Mouse (Mus musculus): Measurements from ENCODE around the gene Sfswap. TPM values are rescaled to one million over a fixed set of nuclear protein-coding genes. Genes with fewer than 3 reads are reported as not detected.

Gene Sfswap
- total and polyA plus RNA-seq, 3 experiments = 38.5 to 74.7 TPM; not detected in 1

DNA sequence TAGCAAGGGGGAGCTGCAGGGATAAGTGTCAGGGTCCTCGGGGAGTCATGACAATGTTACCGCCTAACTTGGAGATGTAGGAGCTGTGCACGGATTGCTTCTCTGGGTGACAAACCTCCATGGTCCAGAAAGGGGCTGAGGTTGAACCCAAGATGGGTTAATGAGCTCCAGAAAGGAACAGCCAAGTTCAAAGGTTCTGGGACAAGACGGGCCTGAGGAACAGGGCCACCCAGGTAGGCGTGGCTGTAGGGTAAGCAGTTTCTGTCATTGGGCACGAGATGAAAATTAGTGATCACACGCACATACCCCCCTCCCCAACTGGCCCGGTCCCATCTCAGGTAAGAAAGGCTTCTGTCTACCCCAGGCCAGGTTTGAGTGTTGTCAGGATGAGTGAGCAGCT, 106.5 kb downstream of the Sfswap start:
- H3K4me3 ChIP-seq (ENCODE audit: control insufficient read depth in 1 of 2, insufficient read depth in 1 of 2, low read depth in 2 of 2, low read length in 2 of 2) = no peak overlapping the region
- H3K4me1 ChIP-seq (ENCODE audit: control insufficient read depth in 1 of 2, insufficient read depth in 2 of 2, low read length in 2 of 2) = no peaks in the 10 kb centered on the region
- no peak for DNase-seq (ENCODE audit: low read depth, low spot score)
- no peaks in the 10 kb centered on the region for H3K79me2 ChIP-seq (ENCODE audit: control insufficient read depth, insufficient read depth, low read length, poor library complexity)
- no peaks in the 10 kb centered on the region for H3K36me3 ChIP-seq (ENCODE audit: control insufficient read depth in 1 of 2, insufficient read depth in 2 of 2, low read length in 2 of 2)
- no peak for TF ChIP-seq USF1 (IDR thresholded peaks at IDR 0.05; ENCODE audit: low read depth, low read length)
- no peak for TF ChIP-seq MAX (IDR thresholded peaks at IDR 0.05; ENCODE audit: low read length)
- TF ChIP-seq POLR2AphosphoS2 (IDR thresholded peaks at IDR 0.05; ENCODE audit: low read length) = no peak
- no peak for TF ChIP-seq SMC3 (IDR thresholded peaks at IDR 0.05; ENCODE audit: low read depth, low read length)
- no peak for TF ChIP-seq CHD1 (IDR thresholded peaks at IDR 0.05; ENCODE audit: low read depth, low read length)
- no peak for TF ChIP-seq MXI1 (IDR thresholded peaks at IDR 0.05; ENCODE audit: low read depth, low read length)
- TF ChIP-seq TAL1 (IDR thresholded peaks at IDR 0.05; ENCODE audit: low read length) = no peak
- TF ChIP-seq ZC3H11A (IDR thresholded peaks at IDR 0.05; ENCODE audit: low read depth, low read length) = no peak
- no peaks in the 10 kb centered on the region for H3K27me3 ChIP-seq (ENCODE audit: control insufficient read depth in 1 of 2, insufficient read depth in 2 of 2, low read length in 2 of 2)
- H3K27ac ChIP-seq (ENCODE audit: control insufficient read depth, low read depth, low read length) = no peak overlapping the region
- H3K9ac ChIP-seq (ENCODE audit: control insufficient read depth, low read depth, low read length, poor library complexity, severe bottlenecking) = no peak overlapping the region
- no peaks in the 10 kb centered on the region for H3K9me3 ChIP-seq (replicated peaks; ENCODE audit: insufficient read depth, low read length)

DNA sequence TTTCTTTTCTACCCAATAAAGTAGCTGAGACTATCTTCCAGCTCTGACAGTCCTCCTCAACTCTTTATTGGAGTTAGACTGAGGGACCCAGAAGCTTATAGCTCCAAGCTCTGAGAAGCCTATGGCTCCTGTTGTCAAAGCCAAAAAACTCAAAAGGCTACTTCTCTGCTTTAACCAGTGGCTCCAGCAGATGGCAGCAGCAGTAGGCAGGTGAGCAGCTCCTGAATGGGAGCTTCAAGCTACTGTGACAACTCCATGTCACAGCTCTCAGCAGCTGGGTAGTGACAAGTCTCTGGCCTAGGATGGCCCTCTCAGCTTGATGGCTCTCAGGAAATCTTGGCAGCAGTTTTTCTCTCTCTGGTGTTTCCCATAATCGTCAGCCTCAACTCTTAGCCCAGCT, 110.0 kb downstream of the Sfswap start:
- Histone ChIP-seq H3K27me3 (ENCODE audit: control insufficient read depth in 1 of 2, insufficient read depth in 2 of 2, low read length in 2 of 2) (peaks cover 0 to 4% of the 10 kb centered on the region in 2 experiments; a peak in 2 of 4 replicates), H3K4me1 (ENCODE audit: control insufficient read depth in 1 of 2, insufficient read depth in 2 of 2, low read length in 2 of 2) (no peaks in the 10 kb centered on the region), H3K9me3 (replicated peaks; ENCODE audit: insufficient read depth, low read length) (no peaks in the 10 kb centered on the region), H3K36me3 (ENCODE audit: control insufficient read depth in 1 of 2, insufficient read depth in 2 of 2, low read length in 2 of 2) (no peaks in the 10 kb centered on the region), H3K27ac (ENCODE audit: control insufficient read depth, low read depth, low read length) (no peak overlapping the region), H3K9ac (ENCODE audit: control insufficient read depth, low read depth, low read length, poor library complexity, severe bottlenecking) (no peak overlapping the region), H3K4me3 (ENCODE audit: control insufficient read depth in 1 of 2, insufficient read depth in 1 of 2, low read depth in 2 of 2, low read length in 2 of 2) (no peak overlapping the region), H3K79me2 (ENCODE audit: control insufficient read depth, insufficient read depth, low read length, poor library complexity) (no peaks in the 10 kb centered on the region)
- DNase-seq (ENCODE audit: low read depth, low spot score) = peak; percentile 80
- TF ChIP-seq CHD1 (IDR thresholded peaks at IDR 0.05; ENCODE audit: low read depth, low read length) (no peak), USF1 (IDR thresholded peaks at IDR 0.05; ENCODE audit: low read depth, low read length) (no peak), MYB (IDR thresholded peaks at IDR 0.05; ENCODE audit: low read depth, low read length) (no peak), E2F4 (IDR thresholded peaks at IDR 0.05; ENCODE audit: borderline replicate concordance, low read depth, low read length) (no peak), ETS1 (IDR thresholded peaks at IDR 0.05; ENCODE audit: low read depth, low read length) (no peak), USF2 (IDR thresholded peaks at IDR 0.05; ENCODE audit: borderline replicate concordance in 1 of 2, insufficient read depth in 1 of 2, low read depth in 1 of 2, low read length in 2 of 2) (no peak), TBP (IDR thresholded peaks at IDR 0.05; ENCODE audit: low read depth, low read length) (0 out of 2 replicates have a peak, but pooled peaks have one; percentile 15), MXI1 (IDR thresholded peaks at IDR 0.05; ENCODE audit: low read depth, low read length) (no peak), HCFC1 (IDR thresholded peaks at IDR 0.05; ENCODE audit: low read depth, low read length) (no peak), GATA1 (IDR thresholded peaks at IDR 0.05; ENCODE audit: low read depth, low read length) (no peak), CTCF (IDR thresholded peaks at IDR 0.05 in 2 of 3, conservative IDR thresholded peaks at IDR 0.05 in 1 of 3; ENCODE audit: control insufficient read depth in 1 of 3, insufficient read depth in 1 of 3, low read depth in 2 of 3, low read length in 3 of 3, poor library complexity in 1 of 3, severe bottlenecking in 1 of 3) (peak; percentile 74 to 90 (median 85)), NRF1 (IDR thresholded peaks at IDR 0.05; ENCODE audit: insufficient read depth, low read depth, low read length, poor library complexity, severe bottlenecking) (no peak), MEF2A (IDR thresholded peaks at IDR 0.05; ENCODE audit: extremely low read depth, insufficient replicate concordance, low read depth, low read length, poor library complexity, severe bottlenecking) (no peak), EP300 (IDR thresholded peaks at IDR 0.05; ENCODE audit: low read depth in 1 of 2, low read length in 2 of 2) (no peak), MAX (IDR thresholded peaks at IDR 0.05; ENCODE audit: low read length) (no peak; the same call in 1 of the 2 replicates), POLR2A (IDR thresholded peaks at IDR 0.05; ENCODE audit: control insufficient read depth in 1 of 2, insufficient read depth in 1 of 2, low read depth in 1 of 2, low read length in 2 of 2, poor library complexity in 1 of 2) (no peak), MYC (IDR thresholded peaks at IDR 0.05; ENCODE audit: low read depth, low read length) (no peak), ELF1 (IDR thresholded peaks at IDR 0.05; ENCODE audit: low read depth, low read length) (no peak), JUND (IDR thresholded peaks at IDR 0.05; ENCODE audit: low read depth, low read length) (no peak), BHLHE40 (IDR thresholded peaks at IDR 0.05; ENCODE audit: borderline replicate concordance, low read depth, low read length) (no peak), POLR2AphosphoS5 (IDR thresholded peaks at IDR 0.05; ENCODE audit: borderline replicate concordance, low read depth, low read length) (no peak), SIN3A (IDR thresholded peaks at IDR 0.05; ENCODE audit: low read length) (0 out of 2 replicates have a peak, but pooled peaks have one; percentile 18), RAD21 (IDR thresholded peaks at IDR 0.05; ENCODE audit: low read depth, low read length) (peak; percentile 85), KAT2A (conservative IDR thresholded peaks at IDR 0.05; ENCODE audit: low read depth, low read length) (no peak), ZC3H11A (IDR thresholded peaks at IDR 0.05; ENCODE audit: low read depth, low read length) (peak; percentile 61), SMC3 (IDR thresholded peaks at IDR 0.05; ENCODE audit: low read depth, low read length) (peak; percentile 91), TAL1 (IDR thresholded peaks at IDR 0.05; ENCODE audit: low read length) (no peak), NELFE (IDR thresholded peaks at IDR 0.05; ENCODE audit: low read depth, low read length) (no peak), ZMIZ1 (IDR thresholded peaks at IDR 0.05; ENCODE audit: low read depth, low read length) (no peak), MAFK (IDR thresholded peaks at IDR 0.05; ENCODE audit: borderline replicate concordance, low read depth, low read length) (no peak)
